Mouse (Mus musculus): ENCODE measurements around the gene Otc. TPM values are rescaled to one million over a fixed set of nuclear protein-coding genes. Genes with fewer than 3 reads are reported as not detected.
A peak's percentile ranks its signal among the peaks of the same experiment; 100 is the strongest.

The Otc gene
- total RNA-seq (2021) = under 1 TPM in 1 of 2 experiments, not detected in 1; 0.11 TPM
- long read RNA-seq, experiment 1 = 0 reads
- long read RNA-seq, experiment 2 = 0 reads

DNA sequence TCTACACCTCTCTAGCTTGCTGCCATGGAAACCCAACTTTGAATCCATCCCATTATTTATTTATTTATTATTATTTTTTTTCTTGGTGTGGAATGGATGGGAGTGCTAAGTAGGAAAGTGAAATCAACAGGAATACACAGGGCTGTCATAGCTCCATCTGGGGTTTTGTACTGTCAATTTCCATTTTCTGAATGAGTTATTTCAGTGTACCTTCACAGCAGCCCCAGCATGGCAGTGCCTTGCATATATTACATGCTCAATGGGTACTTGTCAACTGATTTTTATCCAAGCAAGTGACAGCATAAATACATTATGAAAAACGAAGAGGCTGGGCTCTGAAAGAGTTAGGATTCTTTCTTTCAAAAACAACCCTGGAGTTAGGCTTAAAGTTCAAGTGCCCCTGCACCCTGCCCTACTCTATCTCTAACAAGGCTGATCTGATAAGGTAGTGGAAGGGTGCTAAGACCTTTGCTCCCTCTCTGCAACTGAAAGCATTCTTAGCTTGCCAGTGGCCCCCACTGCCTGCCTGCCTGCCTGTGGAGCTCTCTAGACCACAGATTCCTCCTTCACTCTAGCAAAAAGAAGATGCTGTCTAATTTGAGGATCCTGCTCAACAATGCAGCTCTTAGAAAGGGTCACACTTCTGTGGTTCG is at the start of gene Otc:
Gene Otc (plus strand): TSS at position 454 of the 653 bp plus-strand sequence.
- DNase-seq = no peak

DNA sequence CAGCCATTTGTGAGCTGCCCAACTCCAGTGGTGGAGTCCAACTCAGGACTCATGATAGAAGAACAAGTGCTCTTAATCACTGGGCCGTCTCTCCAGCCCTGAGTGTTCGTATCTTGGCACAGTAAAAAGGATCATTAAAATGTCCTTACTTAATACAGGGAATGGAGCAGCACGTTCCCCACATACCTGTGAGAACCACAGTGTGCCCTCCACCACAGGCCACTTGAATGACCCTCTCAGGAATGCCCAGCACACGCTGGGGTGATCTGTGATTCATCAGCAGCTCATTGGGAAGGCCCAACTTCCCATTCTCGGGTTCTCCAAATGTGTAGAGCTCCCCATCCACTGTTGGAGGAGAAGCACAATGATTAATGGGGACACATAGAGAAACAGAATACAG is 46.2 kb upstream of the Otc start:
- no peak for DNase-seq

DNA sequence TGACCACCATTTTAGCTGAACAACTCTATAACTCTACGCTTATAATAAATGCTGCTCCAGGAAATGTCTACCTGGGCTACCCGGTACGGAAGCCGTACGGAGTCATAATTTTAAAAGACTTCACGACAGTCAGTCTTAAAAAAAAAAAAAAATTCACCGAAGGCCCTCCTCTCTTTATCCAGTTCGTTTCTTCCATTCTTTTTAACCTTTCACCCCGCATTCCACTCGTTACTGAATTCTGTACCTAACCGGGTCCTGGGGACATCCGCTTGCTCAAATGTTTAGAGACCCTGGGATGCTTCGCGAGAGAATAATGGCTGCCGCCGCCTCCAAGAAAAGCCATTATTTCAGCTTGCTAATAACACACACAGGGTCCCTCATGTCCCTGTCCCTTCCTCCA is 36.1 kb upstream of the Otc start:
- no peak for DNase-seq

DNA sequence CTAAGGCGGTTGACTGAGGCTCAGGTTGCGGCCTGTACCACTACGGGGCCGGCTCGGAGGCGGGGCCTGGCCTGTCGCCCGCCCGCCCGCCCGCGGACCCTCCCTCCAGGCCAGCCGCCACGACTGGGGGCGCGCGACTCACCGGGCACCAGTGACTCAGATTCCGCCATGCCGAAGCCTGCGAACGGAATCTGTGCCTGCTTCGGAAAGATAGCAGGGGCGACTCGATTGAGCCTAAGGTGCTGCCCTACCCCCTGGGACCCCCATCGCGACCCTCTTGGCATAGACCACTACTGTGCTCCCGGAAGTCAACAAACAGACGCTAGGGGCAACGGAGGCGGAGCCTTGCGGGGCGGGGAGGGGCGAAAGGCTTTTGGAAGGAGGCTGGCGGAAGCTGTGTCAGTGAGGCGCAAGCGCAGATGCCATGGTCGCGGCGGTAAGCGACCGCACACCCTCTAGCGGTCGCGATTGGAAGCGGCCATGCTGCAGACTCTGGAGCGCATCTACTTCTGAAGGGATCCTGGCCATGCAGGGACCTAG is 35.6 kb upstream of the Otc start, which contains the start of gene Rpgr:
Gene Rpgr (minus strand): TSS at position 511 of the 540 bp plus-strand sequence.
- peak; percentile 88 for DNase-seq

DNA sequence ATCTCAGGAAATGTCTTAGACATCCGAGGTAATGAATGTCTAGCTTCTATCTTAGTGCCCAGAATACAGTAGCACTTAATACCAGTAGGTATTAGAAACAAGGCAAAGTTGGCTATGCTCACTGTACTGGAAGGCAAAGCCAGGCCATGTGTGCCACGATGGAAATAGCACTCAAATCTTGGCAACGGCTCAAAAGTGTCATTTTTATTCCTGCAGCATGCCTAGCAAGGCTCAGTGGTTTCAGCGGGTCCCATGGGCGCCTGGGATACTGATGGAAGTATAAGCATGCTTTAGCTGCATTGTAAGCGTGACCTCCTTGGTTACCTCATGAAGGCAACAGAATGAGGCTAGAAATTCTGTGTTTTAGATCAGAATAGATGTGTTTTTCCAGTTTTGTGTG is 32.8 kb upstream of the Otc start:
- DNase-seq = no peak

DNA sequence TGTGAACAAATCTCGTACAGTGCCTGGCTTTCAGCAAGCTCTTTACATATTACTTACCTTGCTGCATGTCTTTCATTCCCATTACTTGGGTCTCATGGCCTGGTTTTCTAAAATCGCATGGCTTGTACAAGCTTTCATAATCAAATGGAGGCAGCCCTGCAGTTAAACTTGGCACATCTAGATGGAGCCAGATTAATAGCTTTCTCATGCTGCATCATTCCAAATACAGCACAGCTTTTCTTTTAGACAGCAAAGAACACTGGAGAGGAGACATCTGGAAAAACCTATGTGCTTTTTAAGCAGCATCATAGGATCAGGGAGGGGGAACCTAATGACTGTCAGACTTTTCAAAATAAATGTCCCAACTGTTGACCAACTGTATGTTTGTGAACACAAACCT is 19.1 kb upstream of the Otc start:
- DNase-seq = no peak

DNA sequence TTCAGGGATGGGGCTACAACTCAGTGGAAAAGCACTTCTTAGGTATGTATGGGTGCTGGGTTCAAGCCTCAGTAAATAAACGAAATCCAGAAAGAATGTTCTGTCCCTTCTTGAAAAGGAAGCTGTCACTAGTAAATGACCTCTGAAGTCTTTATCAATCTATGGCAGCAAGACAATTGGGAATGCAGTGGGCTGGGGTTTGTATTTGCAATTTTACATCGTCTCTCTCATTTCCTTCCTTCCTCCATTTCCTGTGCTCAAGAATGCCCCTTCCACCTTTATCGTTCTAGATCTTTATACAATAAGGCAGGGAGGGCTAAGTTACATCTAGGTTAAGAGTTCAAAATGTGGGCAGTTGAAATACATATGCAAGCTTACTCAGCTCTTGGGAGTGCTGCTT is 17.5 kb upstream of the Otc start:
- no peak for DNase-seq

DNA sequence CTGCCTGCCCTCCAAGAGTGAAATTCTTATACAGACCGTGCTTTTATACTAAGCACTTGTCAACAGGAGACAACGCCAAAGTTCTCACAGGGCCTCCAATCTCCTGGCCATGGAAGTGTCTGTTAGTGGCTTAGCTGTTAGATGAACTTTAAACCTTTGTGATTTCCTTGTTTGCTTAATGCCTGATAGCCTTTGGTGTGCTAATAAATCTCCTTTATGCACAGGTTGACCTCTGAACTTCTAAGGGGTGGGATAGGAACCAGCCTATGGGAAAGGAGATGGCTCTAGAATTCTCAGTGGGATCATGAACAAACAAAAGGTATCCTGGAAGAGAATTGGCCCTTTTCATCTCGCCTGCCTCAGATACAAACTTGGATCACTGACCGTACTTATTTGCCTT is 12.6 kb upstream of the Otc start:
- DNase-seq = no peak

DNA sequence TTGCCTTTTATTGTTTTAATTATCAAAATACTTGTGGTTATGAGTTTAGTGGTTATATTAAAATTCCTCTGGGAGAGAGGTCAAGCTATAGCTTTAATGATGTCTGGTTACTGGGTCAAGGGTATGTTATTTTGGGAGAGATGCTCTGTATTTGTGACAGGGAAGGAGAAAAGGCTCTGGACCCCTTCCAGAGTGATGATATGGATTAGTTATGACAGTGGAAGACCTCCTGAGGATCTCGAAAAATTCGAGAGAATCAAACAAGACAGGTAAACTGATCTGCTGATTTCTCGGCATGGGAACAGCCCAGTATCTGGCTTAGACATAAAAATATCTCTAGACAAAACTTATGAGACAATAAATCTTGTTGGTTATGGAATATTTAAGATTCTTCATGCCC is 8.2 kb upstream of the Otc start:
- no peak for DNase-seq

DNA sequence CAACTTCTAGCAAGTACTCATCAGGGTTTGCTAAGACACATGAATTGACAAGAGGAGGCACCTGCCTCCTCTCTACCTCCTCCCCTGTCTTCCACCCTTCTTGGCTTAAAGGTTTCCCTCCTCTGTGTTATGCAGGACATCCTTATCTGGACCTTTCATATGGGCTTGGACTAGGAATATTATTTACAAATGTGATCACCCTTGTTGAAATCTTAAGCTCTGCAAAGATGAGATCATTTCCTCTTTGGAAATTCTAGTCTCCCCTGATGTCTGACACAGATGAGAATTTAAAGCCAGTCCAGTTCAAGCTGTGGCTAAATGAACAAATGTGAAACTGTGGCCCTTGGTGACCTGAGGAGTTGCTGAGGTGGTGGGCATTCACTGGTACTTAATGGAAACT is 748 bp upstream of the Otc start:
- DNase-seq = no peak

DNA sequence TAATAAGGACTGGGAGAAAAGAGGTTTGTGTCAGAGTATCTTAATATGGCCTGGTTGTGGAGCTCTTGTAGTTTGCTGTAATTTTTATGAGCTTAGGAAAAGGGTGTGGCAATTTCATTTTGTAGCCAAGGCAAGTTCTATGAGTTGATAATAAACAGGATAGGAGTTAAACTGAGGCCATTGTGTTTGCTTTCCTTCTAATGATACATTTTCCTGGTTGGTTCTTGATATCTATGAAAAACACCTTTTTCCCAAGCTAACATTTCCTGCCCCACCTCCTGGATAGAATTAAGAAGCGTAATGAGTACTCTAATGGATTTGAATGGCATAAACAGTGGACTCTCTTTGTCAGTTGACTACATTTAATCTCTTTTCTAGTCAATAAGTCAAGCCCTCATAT is 5.7 kb downstream of the Otc start:
- no peak for DNase-seq

DNA sequence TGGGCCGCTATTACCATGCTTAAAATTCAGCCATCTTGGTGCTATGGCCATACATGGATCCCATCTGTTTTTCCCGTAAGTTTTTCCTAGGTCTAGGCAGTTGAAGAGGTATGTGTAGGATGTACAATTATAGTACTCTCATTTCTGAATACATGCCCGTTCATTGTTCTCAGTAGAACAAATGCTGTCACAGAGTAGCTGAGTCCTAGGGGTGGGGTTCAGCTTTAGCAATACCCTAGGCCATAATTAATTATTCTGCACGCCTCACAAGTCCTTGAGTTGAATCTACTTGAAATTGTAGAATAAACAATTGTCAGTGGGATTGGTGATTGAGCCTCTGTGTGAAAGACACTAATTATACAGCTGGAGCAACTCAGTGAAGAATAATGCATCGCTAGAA is 6.2 kb downstream of the Otc start:
- DNase-seq = no peak

DNA sequence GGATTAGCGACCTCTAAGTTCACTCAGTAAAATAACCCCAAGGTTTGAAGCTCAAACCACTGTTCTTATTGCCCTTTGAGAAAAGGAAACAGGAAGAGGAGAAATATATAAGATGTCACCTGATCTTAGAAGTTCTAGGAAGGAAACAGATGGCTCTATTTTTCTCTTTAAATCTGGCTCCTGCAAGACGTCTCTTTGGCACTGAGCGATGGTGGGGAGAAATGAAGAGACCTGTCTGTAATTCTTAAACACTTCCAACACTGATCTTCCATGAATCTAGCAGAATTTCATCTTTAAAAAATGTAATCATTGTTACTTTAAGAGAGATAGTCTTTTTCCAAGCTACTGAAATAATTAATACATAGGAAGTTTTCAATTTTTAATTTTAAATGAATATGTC is 16.2 kb downstream of the Otc start:
- DNase-seq = no peak

DNA sequence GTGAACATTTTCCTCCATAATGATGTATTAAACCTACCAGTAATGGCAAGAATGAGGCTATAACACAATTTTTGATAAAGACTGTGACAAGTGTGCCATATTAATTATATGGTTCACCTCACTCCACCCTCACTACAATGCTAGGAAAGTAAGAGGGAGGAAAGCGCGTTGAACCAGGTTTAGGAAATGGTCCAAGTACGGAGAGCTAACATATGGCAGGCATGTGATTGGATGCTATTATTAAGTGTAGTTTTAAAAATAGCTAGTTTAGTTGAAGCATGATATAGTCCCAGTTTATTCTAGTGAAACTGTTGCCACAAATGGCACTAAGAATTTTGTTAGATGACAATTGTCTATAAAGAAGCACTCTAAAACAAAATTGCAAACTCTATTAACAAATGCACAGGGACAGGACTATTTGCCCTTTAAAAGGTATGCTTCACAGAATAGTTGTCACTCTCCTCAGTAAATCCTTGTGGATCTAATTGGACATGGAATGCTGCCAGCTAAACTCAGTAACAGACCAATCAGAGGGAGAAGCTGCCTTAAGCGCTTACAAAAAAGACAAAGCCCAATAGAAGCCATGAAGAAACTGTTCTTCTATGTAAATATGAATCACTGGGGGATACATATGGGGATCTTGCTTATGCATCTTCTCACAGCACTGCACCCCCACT is 16.8 kb downstream of the Otc start:
- DNase-seq = no peak

DNA sequence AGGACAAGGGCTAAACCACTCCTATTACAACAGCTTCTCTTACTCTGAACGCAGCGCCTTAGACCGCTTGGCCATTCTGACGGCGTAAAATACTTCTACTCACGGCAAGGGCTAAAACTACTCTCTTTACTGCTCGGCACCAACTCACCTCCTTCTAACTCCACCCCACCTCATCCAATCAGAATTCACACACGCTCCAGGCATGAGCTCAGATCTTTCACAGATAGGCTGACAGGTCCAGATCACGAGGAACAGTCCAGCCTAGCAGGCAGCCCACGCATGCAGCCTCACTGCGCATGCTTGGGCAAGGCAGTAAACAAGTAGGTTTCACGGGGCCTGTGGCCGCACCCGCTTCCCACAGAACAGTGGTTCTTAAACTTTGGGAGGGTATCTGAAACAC is 45.2 kb downstream of the Otc start:
- DNase-seq = no peak

DNA sequence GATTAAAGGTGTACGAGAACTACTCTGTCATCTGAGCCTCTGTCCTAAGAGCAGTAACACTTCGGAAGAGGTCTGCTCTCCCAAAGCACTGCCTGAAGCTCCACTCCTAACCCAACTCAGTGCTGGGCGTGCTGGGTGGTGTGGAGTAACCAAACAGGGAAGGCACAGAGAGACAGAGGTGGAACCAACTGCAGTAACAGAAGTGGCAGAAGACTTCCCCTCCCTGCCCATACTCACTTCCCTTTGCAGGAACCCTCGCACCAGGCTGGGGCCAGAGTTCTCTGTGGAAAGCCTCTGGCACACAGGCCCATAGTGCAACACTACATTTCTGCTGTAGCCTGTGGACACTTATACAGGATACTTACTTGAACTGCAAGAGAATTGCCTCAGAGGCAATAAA is 66.1 kb downstream of the Otc start:
- DNase-seq = no peak

DNA sequence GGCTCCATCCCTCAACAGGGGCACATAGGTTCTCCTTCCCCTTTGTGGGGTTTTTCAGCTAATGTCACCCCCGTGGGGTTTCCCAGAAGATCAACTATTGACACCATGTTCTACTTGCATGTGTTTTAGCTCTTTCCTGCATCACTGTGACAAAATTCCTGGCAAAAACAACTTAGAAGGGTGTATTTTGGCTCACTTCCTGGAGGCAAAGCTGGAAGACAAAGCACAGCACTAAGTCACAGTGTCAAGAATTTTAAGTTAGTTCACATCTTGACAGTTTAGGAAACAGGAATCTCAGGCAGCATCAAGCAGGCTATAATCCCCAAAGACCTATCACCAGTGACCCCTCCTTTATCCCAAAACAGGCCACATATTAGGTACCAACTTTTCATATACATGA is 78.1 kb downstream of the Otc start:
- no peak for DNase-seq

DNA sequence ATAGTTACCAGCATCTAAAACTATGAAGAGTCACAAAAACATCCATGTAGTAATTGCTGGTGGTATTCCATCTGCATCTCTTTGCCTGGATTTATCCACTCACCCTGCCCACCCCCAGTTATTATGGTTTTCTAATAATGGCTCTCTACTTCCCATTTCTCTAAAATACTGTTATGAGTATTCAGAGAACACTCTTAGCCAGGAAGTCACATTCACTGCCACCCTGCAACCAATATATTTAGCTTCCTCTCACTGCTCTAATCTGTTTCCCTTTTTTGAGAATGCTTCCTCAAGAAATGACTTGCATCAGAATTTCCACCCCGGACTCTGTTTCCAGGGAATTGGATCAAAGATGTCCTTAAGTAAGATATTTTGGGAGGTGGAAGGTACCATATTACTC is 79.6 kb downstream of the Otc start:
- no peak for DNase-seq

DNA sequence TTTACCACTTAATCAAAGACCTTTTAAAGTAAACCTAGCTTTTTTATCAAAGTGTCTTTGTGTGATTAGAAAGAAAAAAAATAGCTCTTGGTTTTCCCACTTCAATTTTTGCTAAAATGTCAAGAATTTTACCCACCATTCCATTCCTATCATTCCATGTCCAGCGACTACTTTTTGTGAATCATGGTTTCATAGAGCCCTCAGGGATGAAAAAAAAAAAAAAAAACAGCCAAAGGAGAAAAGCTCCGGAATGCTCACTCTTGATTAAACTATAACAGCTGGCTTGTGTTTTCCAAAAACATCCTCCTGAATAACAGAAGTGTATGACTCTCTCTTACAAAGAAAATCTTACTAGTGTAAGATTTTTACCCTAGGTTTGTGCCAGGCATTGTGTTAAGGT is 84.7 kb downstream of the Otc start:
- no peak for DNase-seq

DNA sequence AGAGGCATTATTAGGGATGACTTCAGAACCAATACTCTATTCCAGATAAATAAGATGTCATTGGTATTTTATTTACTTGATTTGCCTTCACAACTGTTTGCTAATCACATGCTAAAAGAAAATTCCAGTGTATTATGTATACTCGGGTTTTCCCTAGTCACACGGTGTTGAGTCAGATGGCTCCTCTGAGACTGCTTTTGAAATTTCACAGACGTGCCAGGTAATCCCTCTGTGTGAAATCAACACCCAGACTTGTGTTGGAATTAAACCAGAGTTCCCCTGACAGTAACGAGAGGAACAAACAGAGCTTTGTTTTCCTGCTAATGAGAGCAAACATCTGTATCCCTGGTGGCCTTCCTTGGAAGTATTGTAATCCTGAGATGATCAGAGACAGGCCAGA is 103.8 kb downstream of the Otc start:
- no peak for DNase-seq
